Mouse (Mus musculus): ENCODE results near the gene St5. TPM values are rescaled to one million over a fixed set of nuclear protein-coding genes. Genes with fewer than 3 reads are reported as not detected.
A peak's percentile ranks its signal among the peaks of the same experiment; 100 is the strongest.

St5 gene
- total RNA-seq, 1 experiment, result 25.6 TPM

- no peak overlapping the region for H3K4me3 ChIP-seq (ENCODE audit: insufficient read depth in 1 of 2, low read depth in 1 of 2, low read length in 2 of 2, poor library complexity in 1 of 2, severe bottlenecking in 1 of 2)
- DNase-seq (ENCODE audit: low read depth, low spot score), result no peak
- H3K9ac ChIP-seq (ENCODE audit: insufficient read depth, low read depth, low read length, poor library complexity, severe bottlenecking), result peak overlapping the region; percentile 25; the same call in 1 of the 2 replicates
- in situ Hi-C loops (cut with MboI; ENCODE audit: low sequenced_read_pairs in 2 of 2, unreplicated experiment in 2 of 2), result no loop called here
- no peak overlapping the region for H3K27ac ChIP-seq (ENCODE audit: insufficient read depth, low read depth, low read length, poor library complexity, severe bottlenecking)
- no peak for TF ChIP-seq ZC3H11A (IDR thresholded peaks at IDR 0.05; ENCODE audit: borderline replicate concordance, low read depth, low read length)
- no peak for TF ChIP-seq HCFC1 (IDR thresholded peaks at IDR 0.05; ENCODE audit: borderline replicate concordance, insufficient read depth, low read length)
- no peak for TF ChIP-seq CHD2 (IDR thresholded peaks at IDR 0.05; ENCODE audit: low read depth, low read length)
- no peak for TF ChIP-seq MAFK (IDR thresholded peaks at IDR 0.05; ENCODE audit: insufficient read depth, low read depth, low read length)
- TF ChIP-seq ZNF384 (IDR thresholded peaks at IDR 0.05; ENCODE audit: low read depth, low read length), result no peak
- peaks cover 0 to 7% of the 10 kb centered on the region in 2 experiments; a peak in 2 of 4 replicates for H3K4me1 ChIP-seq (ENCODE audit: control insufficient read depth in 2 of 2, insufficient read depth in 2 of 2, low read length in 2 of 2, poor library complexity in 1 of 2)
- H3K36me3 ChIP-seq (ENCODE audit: control insufficient read depth, insufficient read depth, low read length, poor library complexity, severe bottlenecking), result no peaks in the 10 kb centered on the region; the same call in 1 of the 2 replicates
- H3K9me3 ChIP-seq (ENCODE audit: control insufficient read depth, insufficient read depth, low read depth, low read length), result no peaks in the 10 kb centered on the region
These were observed 74.3 kb downstream of the St5 start for GRCm38 (mm10) chr7:109628935-109629609.

- TF ChIP-seq ZNF384 (IDR thresholded peaks at IDR 0.05; ENCODE audit: low read depth, low read length) (peak; percentile 47; the same call in 1 of the 2 replicates), MAFK (IDR thresholded peaks at IDR 0.05; ENCODE audit: insufficient read depth, low read depth, low read length) (no peak)
- H3K27ac ChIP-seq (ENCODE audit: insufficient read depth, low read depth, low read length, poor library complexity, severe bottlenecking), result no peak overlapping the region
- in situ Hi-C loops (cut with MboI; ENCODE audit: low sequenced_read_pairs in 2 of 2, unreplicated experiment in 2 of 2), result no loop called here
These were observed 75.6 kb downstream of the St5 start for GRCm38 (mm10) chr7:109627851-109628250.

GRCm38 (mm10) chr7:109622234-109622838 lies 81.1 kb downstream of the St5 start:
- H3K36me3 ChIP-seq (ENCODE audit: control insufficient read depth, insufficient read depth, low read length, poor library complexity, severe bottlenecking), result no peaks in the 10 kb centered on the region
- H3K4me1 ChIP-seq (ENCODE audit: control insufficient read depth in 2 of 2, insufficient read depth in 2 of 2, low read length in 2 of 2, poor library complexity in 1 of 2), result no peaks in the 10 kb centered on the region
- no peaks in the 10 kb centered on the region for H3K9me3 ChIP-seq (ENCODE audit: control insufficient read depth, insufficient read depth, low read depth, low read length)
- TF ChIP-seq HCFC1 (IDR thresholded peaks at IDR 0.05; ENCODE audit: borderline replicate concordance, insufficient read depth, low read length) (no peak), MAFK (IDR thresholded peaks at IDR 0.05; ENCODE audit: insufficient read depth, low read depth, low read length) (no peak), ZNF384 (IDR thresholded peaks at IDR 0.05; ENCODE audit: low read depth, low read length) (no peak), ZC3H11A (IDR thresholded peaks at IDR 0.05; ENCODE audit: borderline replicate concordance, low read depth, low read length) (no peak), CHD2 (IDR thresholded peaks at IDR 0.05; ENCODE audit: low read depth, low read length) (no peak)
- no peak overlapping the region for H3K4me3 ChIP-seq (ENCODE audit: insufficient read depth in 1 of 2, low read depth in 1 of 2, low read length in 2 of 2, poor library complexity in 1 of 2, severe bottlenecking in 1 of 2)
- H3K9ac ChIP-seq (ENCODE audit: insufficient read depth, low read depth, low read length, poor library complexity, severe bottlenecking), result no peak overlapping the region
- in situ Hi-C loops (cut with MboI; ENCODE audit: low sequenced_read_pairs in 2 of 2, unreplicated experiment in 2 of 2), result no loop called here
- no peak overlapping the region for H3K27ac ChIP-seq (ENCODE audit: insufficient read depth, low read depth, low read length, poor library complexity, severe bottlenecking)
- DNase-seq (ENCODE audit: low read depth, low spot score), result no peak

More at GRCm38 (mm10) chr7:109627851-109628250, 75.6 kb downstream of the St5 start:
- no peak for DNase-seq (ENCODE audit: low read depth, low spot score)
- Histone ChIP-seq H3K4me1 (ENCODE audit: control insufficient read depth in 2 of 2, insufficient read depth in 2 of 2, low read length in 2 of 2, poor library complexity in 1 of 2) (peaks cover 0 to 5% of the 10 kb centered on the region in 2 experiments; a peak in 2 of 4 replicates), H3K9ac (ENCODE audit: insufficient read depth, low read depth, low read length, poor library complexity, severe bottlenecking) (no peak overlapping the region), H3K36me3 (ENCODE audit: control insufficient read depth, insufficient read depth, low read length, poor library complexity, severe bottlenecking) (no peaks in the 10 kb centered on the region), H3K4me3 (ENCODE audit: insufficient read depth in 1 of 2, low read depth in 1 of 2, low read length in 2 of 2, poor library complexity in 1 of 2, severe bottlenecking in 1 of 2) (no peak overlapping the region), H3K9me3 (ENCODE audit: control insufficient read depth, insufficient read depth, low read depth, low read length) (no peaks in the 10 kb centered on the region)

- H3K9me3 ChIP-seq (ENCODE audit: control insufficient read depth, insufficient read depth, low read depth, low read length), result no peaks in the 10 kb centered on the region
- DNase-seq (ENCODE audit: low read depth, low spot score), result no peak
- H3K4me1 ChIP-seq (ENCODE audit: control insufficient read depth in 2 of 2, insufficient read depth in 2 of 2, low read length in 2 of 2, poor library complexity in 1 of 2), result peaks cover 0 to 4% of the 10 kb centered on the region in 2 experiments; a peak in 1 of 4 replicates
- TF ChIP-seq ZNF384 (IDR thresholded peaks at IDR 0.05; ENCODE audit: low read depth, low read length), result no peak
- TF ChIP-seq MAFK (IDR thresholded peaks at IDR 0.05; ENCODE audit: insufficient read depth, low read depth, low read length), result no peak
- no peak for TF ChIP-seq HCFC1 (IDR thresholded peaks at IDR 0.05; ENCODE audit: borderline replicate concordance, insufficient read depth, low read length)
- TF ChIP-seq CHD2 (IDR thresholded peaks at IDR 0.05; ENCODE audit: low read depth, low read length), result no peak
- no peak for TF ChIP-seq ZC3H11A (IDR thresholded peaks at IDR 0.05; ENCODE audit: borderline replicate concordance, low read depth, low read length)
- in situ Hi-C loops (cut with MboI; ENCODE audit: low sequenced_read_pairs in 2 of 2, unreplicated experiment in 2 of 2), result no loop called here
- H3K27ac ChIP-seq (ENCODE audit: insufficient read depth, low read depth, low read length, poor library complexity, severe bottlenecking), result no peak overlapping the region
- no peaks in the 10 kb centered on the region for H3K36me3 ChIP-seq (ENCODE audit: control insufficient read depth, insufficient read depth, low read length, poor library complexity, severe bottlenecking)
- no peak overlapping the region for H3K4me3 ChIP-seq (ENCODE audit: insufficient read depth in 1 of 2, low read depth in 1 of 2, low read length in 2 of 2, poor library complexity in 1 of 2, severe bottlenecking in 1 of 2)
- H3K9ac ChIP-seq (ENCODE audit: insufficient read depth, low read depth, low read length, poor library complexity, severe bottlenecking), result no peak overlapping the region
These were observed 82.4 kb downstream of the St5 start for GRCm38 (mm10) chr7:109620967-109621366.
